Mouse (Mus musculus) urinary bladder, postnatal 4 days (tissue): ENCODE results near the gene Fezf2.
A peak's percentile ranks its signal among the peaks of the same experiment; 100 is the strongest.

Experiments used
- DNase-seq, 2 experiments: peaks; one replicate each; pipeline ENCODE4 v3.0.0; 2021 to 2022; ENCODE audit warnings: low spot score in 2 of 2

The Fezf2 gene

DNA sequence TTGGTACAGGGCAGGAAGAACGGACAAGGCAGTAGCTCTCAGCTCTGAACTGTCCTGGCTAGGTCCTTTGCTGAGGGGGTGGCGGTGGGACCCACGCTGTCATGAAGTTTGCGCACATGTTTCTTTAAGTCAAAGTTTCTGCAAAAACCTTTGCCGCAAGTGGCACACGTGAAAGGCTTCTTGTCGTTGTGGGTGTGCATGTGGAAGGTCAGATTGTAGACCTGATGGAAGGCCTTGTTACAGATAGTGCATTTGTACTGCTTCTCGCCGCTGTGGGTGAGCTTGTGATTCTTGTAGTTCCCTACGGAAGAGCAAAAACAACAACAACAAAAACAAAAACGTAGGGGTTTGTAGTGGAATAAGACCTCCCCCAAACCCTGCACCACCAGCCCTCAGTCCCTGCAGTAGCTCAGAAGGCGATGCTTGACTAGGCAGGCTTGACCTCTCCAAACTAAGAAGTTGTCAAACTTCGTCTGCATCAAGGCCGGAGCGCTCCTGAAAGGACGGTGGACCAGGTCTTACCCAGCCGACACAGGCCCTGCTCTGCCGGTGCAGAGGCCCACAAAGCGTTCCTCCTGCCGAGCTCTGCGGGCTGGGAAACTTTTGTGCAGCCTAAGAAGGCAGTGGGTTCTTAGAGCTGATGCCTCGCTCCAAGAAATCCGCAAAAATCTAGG lies 5.4 kb downstream of the Fezf2 start:
- no peak for DNase-seq

DNA sequence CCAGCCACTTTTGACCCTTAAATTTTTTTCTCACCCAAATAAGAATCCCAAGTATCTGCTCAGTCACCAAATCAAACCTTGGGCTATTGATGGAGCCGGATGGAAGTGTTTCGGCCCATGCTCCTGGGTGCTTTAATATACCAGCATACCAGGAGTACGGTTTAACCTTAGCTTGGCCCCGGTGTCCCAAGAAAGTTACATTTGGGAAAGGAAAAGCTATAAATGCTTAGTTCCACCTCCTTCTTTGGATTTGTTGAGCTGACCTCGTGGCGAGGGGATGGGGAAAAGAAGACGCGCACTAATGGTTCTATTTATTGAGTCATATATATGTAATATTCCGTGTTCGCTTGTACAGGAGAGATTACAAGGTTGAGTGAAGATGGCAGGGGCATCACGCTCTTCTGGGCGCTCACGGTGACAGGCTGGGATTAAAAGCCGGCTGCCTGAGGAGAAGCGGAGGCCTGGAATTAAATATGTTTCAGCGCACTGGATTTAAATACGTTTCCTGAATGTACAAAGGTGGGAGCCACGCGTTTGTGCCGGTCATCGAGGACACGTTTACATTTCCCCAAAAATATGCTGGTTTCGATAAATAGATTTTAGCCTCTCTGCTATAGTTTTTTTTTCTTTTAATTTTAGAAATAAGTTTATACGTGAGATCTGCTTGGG lies 6.1 kb downstream of the Fezf2 start:
- DNase-seq: no peak

- DNase-seq: no peak
Measured at GRCm38 (mm10) chr14:12341075-12341788, 6.8 kb downstream of the Fezf2 start.

DNA sequence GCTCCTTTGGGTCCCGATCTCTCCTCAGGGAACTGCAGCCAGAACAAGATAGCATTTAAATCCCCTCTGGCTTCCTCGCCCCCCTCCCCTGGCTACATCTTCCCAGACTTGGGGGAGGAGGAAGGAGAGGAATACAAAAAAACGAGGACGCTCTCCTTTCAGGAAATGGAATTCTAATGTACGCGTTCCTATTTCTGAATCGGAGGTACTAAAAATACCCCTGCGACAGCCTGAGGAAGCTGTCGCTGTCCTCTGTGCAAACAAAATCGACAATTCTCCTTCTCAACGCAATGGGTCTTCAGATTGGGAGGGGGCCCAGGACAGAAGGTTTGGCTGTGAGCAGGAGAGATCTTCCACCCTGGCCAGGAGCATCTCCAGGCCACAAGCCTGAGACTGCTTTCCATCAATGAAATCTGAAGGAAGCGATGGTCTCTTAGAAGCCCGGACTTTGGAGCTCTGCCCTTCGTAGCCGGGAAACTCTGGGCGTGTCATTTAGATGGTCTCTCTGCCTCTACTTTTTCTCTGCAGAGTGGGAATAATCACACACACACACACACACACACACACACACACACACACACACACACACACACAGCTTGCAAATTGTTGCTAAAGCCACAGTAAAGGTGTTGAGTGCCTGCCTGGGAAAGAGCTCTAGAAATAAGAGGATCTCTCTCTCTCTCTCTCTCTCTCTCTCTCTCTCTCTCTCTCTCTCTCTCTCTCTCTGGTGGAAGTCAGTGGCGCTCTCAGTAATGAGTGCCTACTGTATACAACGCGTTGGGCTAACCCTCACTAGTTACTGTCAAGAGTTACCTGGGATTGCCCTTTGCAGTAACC lies 7.5 kb downstream of the Fezf2 start:
- peak in 1 of 2 experiments; percentile 19 for DNase-seq

GRCm38 (mm10) chr14:12338811-12339565 lies 9.0 kb downstream of the Fezf2 start:
- peak in 1 of 2 experiments; percentile 33 for DNase-seq

DNA sequence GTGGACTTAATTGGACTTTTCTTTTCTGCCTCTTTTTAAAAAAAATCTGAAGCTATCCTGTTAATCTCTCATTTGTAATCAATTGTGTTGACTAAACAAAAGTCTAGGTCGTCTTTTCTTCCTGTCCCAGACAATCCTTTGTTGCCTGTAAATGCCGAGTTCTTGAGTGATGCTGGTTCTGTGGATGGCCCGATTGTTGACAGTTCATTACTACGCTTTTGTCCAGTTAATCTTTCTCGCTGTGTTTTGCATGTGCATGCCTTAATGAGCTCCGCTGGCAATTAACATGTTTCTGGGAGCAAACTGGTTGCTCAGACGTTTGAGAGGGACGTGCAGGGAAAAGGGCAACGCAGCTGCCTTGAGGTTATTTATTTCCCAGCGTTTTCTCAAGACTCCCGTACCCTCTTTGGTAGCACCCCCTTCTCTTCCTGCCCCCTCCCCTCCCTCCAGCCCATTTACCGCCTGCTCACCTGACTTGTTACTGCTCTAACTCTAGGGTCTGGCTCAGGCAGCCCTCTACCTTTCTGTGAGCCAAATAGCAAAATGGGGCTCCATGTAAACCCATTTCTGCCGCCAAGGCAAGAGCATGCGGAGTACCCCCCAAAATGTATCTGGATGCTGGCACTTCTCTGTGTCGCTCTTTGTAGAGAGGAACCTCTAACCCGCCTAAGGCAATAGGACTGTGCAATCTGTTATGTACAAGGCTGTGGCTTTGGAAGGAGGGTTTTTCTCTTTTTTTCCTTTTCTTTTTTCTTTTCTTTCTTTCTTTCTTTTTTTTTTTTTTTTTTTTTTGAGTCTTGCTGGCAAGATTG lies 9.8 kb downstream of the Fezf2 start:
- no peak for DNase-seq

DNA sequence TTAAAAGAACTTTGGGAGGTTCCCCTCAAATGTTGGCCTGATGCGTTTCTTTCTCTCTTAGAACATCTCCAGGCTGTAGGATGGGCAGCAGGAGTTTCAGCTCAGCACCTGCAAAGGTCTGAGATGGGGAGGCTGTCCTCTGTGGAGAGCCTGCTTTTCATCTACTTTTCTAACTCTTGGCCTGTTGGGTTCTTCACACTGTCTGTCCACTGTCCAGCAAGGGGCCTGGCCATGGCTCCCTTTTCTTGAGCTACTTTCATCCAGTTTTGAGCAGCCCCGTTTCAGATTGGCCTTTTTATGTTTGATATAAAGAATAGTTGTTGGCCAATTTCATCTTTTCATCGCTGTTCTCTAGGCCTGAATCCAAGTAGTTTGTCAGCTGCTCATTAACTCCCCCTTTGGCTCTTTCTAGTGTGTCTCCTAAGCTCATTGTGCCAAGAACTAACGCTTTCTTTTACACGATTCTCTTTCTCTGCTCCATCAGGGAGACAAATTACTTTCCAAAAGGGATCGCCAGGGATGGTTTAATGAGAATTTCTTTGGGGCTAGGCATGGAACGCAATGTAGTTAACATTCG lies 10.5 kb downstream of the Fezf2 start:
- DNase-seq: no peak

- no peak for DNase-seq
Measured at GRCm38 (mm10) chr14:12334925-12335324, 13.1 kb downstream of the Fezf2 start.

DNA sequence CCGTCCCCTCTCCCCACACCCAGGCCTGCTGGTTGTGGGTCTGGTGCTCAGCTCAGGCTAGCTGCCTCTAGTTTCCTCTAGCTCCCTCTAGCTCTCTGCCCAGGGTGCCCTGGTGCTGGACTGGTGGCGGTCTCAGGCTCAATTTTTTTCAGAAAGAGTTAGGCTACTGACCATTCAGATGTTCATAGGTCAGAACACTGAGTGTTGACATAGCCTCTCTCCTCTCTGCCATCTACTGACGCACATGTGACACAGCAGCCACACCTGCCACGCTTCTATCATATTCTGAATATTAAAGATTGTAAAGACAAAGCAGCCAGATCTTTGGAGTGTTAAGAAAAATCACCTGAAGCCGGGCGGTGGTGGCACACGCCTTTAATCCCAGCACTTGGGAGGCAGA lies 14.4 kb downstream of the Fezf2 start:
- DNase-seq: no peak

DNA sequence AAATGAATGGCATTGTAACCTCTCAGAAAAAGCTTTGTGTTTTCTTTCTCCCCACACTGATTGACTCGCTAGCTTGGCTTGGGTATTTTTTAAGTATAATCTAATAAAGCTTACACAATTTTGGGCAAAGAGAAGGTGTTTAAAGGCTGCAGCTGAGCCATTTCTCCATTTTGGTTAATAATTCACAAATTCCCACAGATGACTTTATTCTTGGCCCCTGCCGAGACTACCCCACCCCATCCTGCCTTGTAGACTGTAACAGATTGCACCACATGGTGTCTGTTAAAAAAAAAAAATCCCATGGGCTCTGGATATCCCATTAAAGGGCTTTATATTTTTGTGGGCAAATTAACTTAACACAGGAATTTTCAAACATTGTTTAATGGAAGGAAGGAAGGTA lies 44.9 kb downstream of the Fezf2 start:
- no peak for DNase-seq

GRCm38 (mm10) chr14:12300677-12301076 lies 47.3 kb downstream of the Fezf2 start:
- no peak for DNase-seq

- DNase-seq: no peak
Measured at GRCm38 (mm10) chr14:12300275-12300674, 47.7 kb downstream of the Fezf2 start.

GRCm38 (mm10) chr14:12299654-12300053 lies 48.3 kb downstream of the Fezf2 start:
- no peak for DNase-seq

DNA sequence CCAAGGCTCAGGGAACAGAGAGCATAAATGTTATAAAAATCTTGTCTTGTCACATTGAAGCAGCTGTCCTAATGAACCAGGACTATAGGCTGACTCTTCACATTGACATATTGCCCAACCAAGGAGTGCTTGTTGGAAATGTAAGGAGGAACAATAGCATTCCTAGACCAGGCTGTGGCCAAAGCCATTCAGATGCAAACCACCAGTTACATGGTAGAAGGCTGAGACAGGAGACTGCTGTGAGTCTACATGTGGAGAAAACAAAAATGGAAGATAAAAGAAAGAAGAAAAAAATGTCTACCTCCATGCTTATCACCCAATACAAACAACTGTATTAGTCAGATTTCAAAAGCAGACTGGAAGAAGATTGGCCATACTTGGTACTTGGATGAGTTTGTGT lies 48.8 kb downstream of the Fezf2 start:
- no peak for DNase-seq

GRCm38 (mm10) chr14:12296391-12296790 lies 51.6 kb downstream of the Fezf2 start:
- DNase-seq: no peak
